Mouse (Mus musculus) cerebellum, postnatal 4 days (tissue): ENCODE data around the gene P2rx5.
A peak's percentile ranks its signal among the peaks of the same experiment; 100 is the strongest.

Source experiments
- DNase-seq, 2 experiments: peaks; one replicate each; pipeline ENCODE4 v3.0.0; 2022; ENCODE audit warnings: low spot score in 2 of 2, mixed read lengths in 1 of 2

Gene P2rx5

GRCm38 (mm10) chr11:73175612-73176011, 15.4 kb downstream of the P2rx5 start:
- DNase-seq, result no peak

GRCm38 (mm10) chr11:73176186-73176585, 16.0 kb downstream of the P2rx5 start:
- no peak for DNase-seq

GRCm38 (mm10) chr11:73176608-73177508, 16.6 kb downstream of the P2rx5 start, which contains the start of the genes Emc6 and Tax1bp3:
Gene Emc6 (minus strand): TSS chr11:73177037.
Gene Tax1bp3 (plus strand): TSS chr11:73177083.
- peak; percentile 92 to 94 for DNase-seq

- peak; percentile 33 to 49 for DNase-seq
Measured at GRCm38 (mm10) chr11:73177509-73177875, 17.3 kb downstream of the P2rx5 start.

GRCm38 (mm10) chr11:73177895-73178294, 17.7 kb downstream of the P2rx5 start:
- DNase-seq, result no peak

GRCm38 (mm10) chr11:73185872-73186615, 25.8 kb downstream of the P2rx5 start:
- DNase-seq, result no peak

- DNase-seq, result no peak
Measured at GRCm38 (mm10) chr11:73187231-73187630, 27.0 kb downstream of the P2rx5 start.

GRCm38 (mm10) chr11:73193047-73193446, 32.8 kb downstream of the P2rx5 start:
- no peak for DNase-seq

- no peak for DNase-seq
Measured at GRCm38 (mm10) chr11:73194444-73194843, 34.2 kb downstream of the P2rx5 start.

- DNase-seq, result no peak
Measured at GRCm38 (mm10) chr11:73198190-73198589, 38.0 kb downstream of the P2rx5 start.

GRCm38 (mm10) chr11:73198603-73199229, 38.5 kb downstream of the P2rx5 start, which contains the start of gene Ctns:
Gene Ctns (minus strand): TSS chr11:73199042.
- DNase-seq, result peak; percentile 51 to 74

- DNase-seq, result peak; percentile 89 to 94
Measured at GRCm38 (mm10) chr11:73199230-73199712, 39.0 kb downstream of the P2rx5 start, which contains the start of gene Shpk. Gene Shpk (plus strand): TSS chr11:73199460.

GRCm38 (mm10) chr11:73199879-73200278, 39.7 kb downstream of the P2rx5 start:
- DNase-seq, result no peak

GRCm38 (mm10) chr11:73201021-73201420, 40.8 kb downstream of the P2rx5 start:
- no peak for DNase-seq

GRCm38 (mm10) chr11:73201597-73201996, 41.4 kb downstream of the P2rx5 start:
- no peak for DNase-seq

GRCm38 (mm10) chr11:73203895-73204294, 43.7 kb downstream of the P2rx5 start:
- no peak for DNase-seq

GRCm38 (mm10) chr11:73205194-73205593, 45.0 kb downstream of the P2rx5 start:
- no peak for DNase-seq

GRCm38 (mm10) chr11:73207621-73208020, 47.4 kb downstream of the P2rx5 start:
- no peak for DNase-seq

GRCm38 (mm10) chr11:73213956-73214355, 53.7 kb downstream of the P2rx5 start:
- no peak for DNase-seq

GRCm38 (mm10) chr11:73219671-73220070, 59.5 kb downstream of the P2rx5 start:
- DNase-seq, result no peak

GRCm38 (mm10) chr11:73220651-73221050, 60.4 kb downstream of the P2rx5 start:
- no peak for DNase-seq
